Mouse (Mus musculus) c-Kit-positive CD71-negative TER-119-negative erythroid progenitor cells, embryonic 14.5 days (primary cell): ENCODE data around the gene Iqcb1.

Source experiments
- DNase-seq: peaks from one replicate; pipeline ENCODE4 v3.0.0-alpha.2; 2013; ENCODE audit warnings: low read depth

The Iqcb1 gene

GRCm38 (mm10) chr16:36875276-36875851 is 47.2 kb downstream of the Iqcb1 start:
- peak; percentile 5 for DNase-seq

GRCm38 (mm10) chr16:36877316-36877715 is 49.1 kb downstream of the Iqcb1 start:
- DNase-seq = peak; percentile 20

GRCm38 (mm10) chr16:36882737-36883343 is 54.7 kb downstream of the Iqcb1 start:
- DNase-seq = no peak

GRCm38 (mm10) chr16:36884881-36885280 is 56.7 kb downstream of the Iqcb1 start:
- peak; percentile 41 for DNase-seq

GRCm38 (mm10) chr16:36885912-36886311 is 57.7 kb downstream of the Iqcb1 start:
- no peak for DNase-seq

- DNase-seq = no peak
Measured at GRCm38 (mm10) chr16:36887546-36887945, 59.4 kb downstream of the Iqcb1 start.

GRCm38 (mm10) chr16:36890559-36890958 is 62.4 kb downstream of the Iqcb1 start:
- peak; percentile 19 for DNase-seq

GRCm38 (mm10) chr16:36891415-36891814 is 63.2 kb downstream of the Iqcb1 start:
- no peak for DNase-seq

- no peak for DNase-seq
Measured at GRCm38 (mm10) chr16:36893317-36893716, 65.1 kb downstream of the Iqcb1 start.

GRCm38 (mm10) chr16:36896712-36897111 is 68.5 kb downstream of the Iqcb1 start:
- DNase-seq = no peak

GRCm38 (mm10) chr16:36903156-36903555 is 75.0 kb downstream of the Iqcb1 start:
- DNase-seq = no peak

GRCm38 (mm10) chr16:36911909-36912308 is 83.7 kb downstream of the Iqcb1 start:
- DNase-seq = no peak

- no peak for DNase-seq
Measured at GRCm38 (mm10) chr16:36912311-36912710, 84.1 kb downstream of the Iqcb1 start.

GRCm38 (mm10) chr16:36914195-36914594 is 86.0 kb downstream of the Iqcb1 start:
- no peak for DNase-seq

GRCm38 (mm10) chr16:36918505-36918904 is 90.3 kb downstream of the Iqcb1 start:
- no peak for DNase-seq

GRCm38 (mm10) chr16:36920410-36920809 is 92.2 kb downstream of the Iqcb1 start:
- no peak for DNase-seq

GRCm38 (mm10) chr16:36921067-36921613 is 93.0 kb downstream of the Iqcb1 start:
- DNase-seq = no peak

GRCm38 (mm10) chr16:36921980-36922379 is 93.8 kb downstream of the Iqcb1 start:
- DNase-seq = no peak
